Mouse (Mus musculus) intestine, postnatal 0 days (tissue): ENCODE measurements at regions not wholly inside any gene's neighbourhood (a gene's known extent, or its start where the extent isn't known, plus 50 kb on each side); places are given as distances from the start of the nearest gene placed in this dataset.

Experiments
- ATAC-seq: fragments of 200-750 bp; cut with Nextera tagmentation; 2 replicates; pipeline ENCODE4 v1.8.0; 2017; ENCODE audit warnings: mild to moderate bottlenecking, moderate TSS enrichment, moderate library complexity
- H3K27ac ChIP-seq: fragments of 300-500 bp; sonication (generic); 2 replicates; pipeline ENCODE4 v1.5.1; 2014; ENCODE audit warnings: mild to moderate bottlenecking, low read depth, low read length, moderate library complexity
- H3K27me3 ChIP-seq: fragments of 300-500 bp; sonication (generic); replicated peaks from 2 replicates; pipeline ENCODE4 v1.6.1; 2014; ENCODE audit warnings: low read length, mixed read lengths; ENCODE audit not compliant: control insufficient read depth, insufficient read depth
- H3K36me3 ChIP-seq: fragments of 300-500 bp; sonication (generic); 2 replicates; pipeline ENCODE4 v1.6.1; 2014; ENCODE audit warnings: mild to moderate bottlenecking, moderate library complexity; ENCODE audit not compliant: control insufficient read depth, insufficient read depth
- H3K4me1 ChIP-seq: fragments of 300-500 bp; sonication (generic); replicated peaks from 2 replicates; pipeline ENCODE4 v1.6.1; 2014; ENCODE audit warnings: antibody characterized with exemption, low read length, mixed read lengths; ENCODE audit not compliant: control insufficient read depth, insufficient read depth
- H3K4me2 ChIP-seq: fragments of 300-500 bp; sonication (generic); replicated peaks from 2 replicates; pipeline ENCODE4 v1.6.1; 2014; ENCODE audit warnings: low read depth, mild to moderate bottlenecking, moderate library complexity
- H3K4me3 ChIP-seq: fragments of 300-500 bp; sonication (generic); 2 replicates; pipeline ENCODE4 v1.5.1; 2014; ENCODE audit warnings: low read depth, low read length
- H3K9ac ChIP-seq: fragments of 300-500 bp; sonication (generic); 2 replicates; pipeline ENCODE4 v1.6.1; 2014; ENCODE audit warnings: mild to moderate bottlenecking, low read depth, low read length
- H3K9me3 ChIP-seq: fragments of 300-500 bp; sonication (generic); 2 replicates; pipeline ENCODE4 v1.6.1; 2016; ENCODE audit warnings: mixed run types; ENCODE audit not compliant: control insufficient read depth
- CTCF ChIP-seq: sonication (generic); IDR thresholded peaks from 2 replicates; pipeline ENCODE4 v1.5.1; 2016; ENCODE audit warnings: low read depth, mild to moderate bottlenecking, control low read depth, antibody characterized with exemption, moderate library complexity
- WGBS: fragments of 180-500 bp; shearing (Covaris S2); extraction: QIAGEN DNeasy Blood & Tissue Kit; methylation state at CpG from one replicate; pipeline ENCODE4 v1.1.7; 2014; 5-methylcytosine and 5-hydroxymethylcytosine counted together

GRCm38 (mm10) chr10:120616406-120617015, 140.2 kb upstream of the Hmga2 start:
- Histone ChIP-seq H3K9ac (no peak overlapping the region), H3K9me3 (no peaks in the 10 kb centered on the region), H3K27me3 (no peaks in the 10 kb centered on the region), H3K36me3 (no peaks in the 10 kb centered on the region), H3K4me1 (no peaks in the 10 kb centered on the region), H3K4me2 (no peak overlapping the region), H3K27ac (no peak overlapping the region), H3K4me3 (no peak overlapping the region)
- no peak for TF ChIP-seq CTCF
- no peak for ATAC-seq
- WGBS = 63% methylated on average over 5 of the region's 5 CpGs

GRCm38 (mm10) chr10:120612351-120612750, 136.1 kb upstream of the Hmga2 start:
- ATAC-seq = no peak
- no peak for TF ChIP-seq CTCF
- Histone ChIP-seq H3K4me1 (no peaks in the 10 kb centered on the region), H3K27ac (no peak overlapping the region), H3K36me3 (no peaks in the 10 kb centered on the region), H3K27me3 (no peaks in the 10 kb centered on the region), H3K9me3 (no peaks in the 10 kb centered on the region), H3K4me3 (no peak overlapping the region), H3K4me2 (no peak overlapping the region), H3K9ac (no peak overlapping the region)
- 58% methylated on average over 8 of the region's 8 CpGs for WGBS

- no peaks in the 10 kb centered on the region for H3K9me3 ChIP-seq
- no peak for TF ChIP-seq CTCF
- H3K4me2 ChIP-seq = no peak overlapping the region
- H3K27me3 ChIP-seq = no peaks in the 10 kb centered on the region
- no peak overlapping the region for H3K9ac ChIP-seq
- no peak for ATAC-seq
- no peak overlapping the region for H3K4me3 ChIP-seq
- 69% methylated on average over 10 of the region's 10 CpGs for WGBS
- no peaks in the 10 kb centered on the region for H3K4me1 ChIP-seq
- H3K36me3 ChIP-seq = no peaks in the 10 kb centered on the region
- no peak overlapping the region for H3K27ac ChIP-seq
These were observed 133.8 kb upstream of the Hmga2 start for GRCm38 (mm10) chr10:120610076-120610475.

GRCm38 (mm10) chr10:120604506-120604905, 128.2 kb upstream of the Hmga2 start:
- Histone ChIP-seq H3K9me3 (no peaks in the 10 kb centered on the region), H3K27me3 (no peaks in the 10 kb centered on the region), H3K9ac (no peak overlapping the region), H3K36me3 (no peaks in the 10 kb centered on the region), H3K4me3 (no peak overlapping the region), H3K27ac (no peak overlapping the region), H3K4me2 (no peak overlapping the region), H3K4me1 (no peaks in the 10 kb centered on the region)
- no peak for TF ChIP-seq CTCF
- ATAC-seq = no peak
- 70% methylated on average over 7 of the region's 7 CpGs for WGBS

GRCm38 (mm10) chr10:120603167-120603566, 126.9 kb upstream of the Hmga2 start:
- H3K4me3 ChIP-seq = no peak overlapping the region
- no peaks in the 10 kb centered on the region for H3K9me3 ChIP-seq
- no peak overlapping the region for H3K4me2 ChIP-seq
- H3K9ac ChIP-seq = no peak overlapping the region
- no peaks in the 10 kb centered on the region for H3K27me3 ChIP-seq
- H3K4me1 ChIP-seq = no peaks in the 10 kb centered on the region
- 90% methylated on average over 4 of the region's 4 CpGs for WGBS
- H3K27ac ChIP-seq = no peak overlapping the region
- no peak for TF ChIP-seq CTCF
- ATAC-seq = no peak
- no peaks in the 10 kb centered on the region for H3K36me3 ChIP-seq

GRCm38 (mm10) chr10:120600735-120601134, 124.5 kb upstream of the Hmga2 start:
- no peak for TF ChIP-seq CTCF
- no peaks in the 10 kb centered on the region for H3K4me1 ChIP-seq
- H3K27me3 ChIP-seq = no peaks in the 10 kb centered on the region
- no peak overlapping the region for H3K4me3 ChIP-seq
- no peak for ATAC-seq
- no peak overlapping the region for H3K9ac ChIP-seq
- no peak overlapping the region for H3K4me2 ChIP-seq
- H3K27ac ChIP-seq = no peak overlapping the region
- H3K36me3 ChIP-seq = no peaks in the 10 kb centered on the region
- no peaks in the 10 kb centered on the region for H3K9me3 ChIP-seq
- WGBS = 94% methylated on average over 5 of the region's 5 CpGs

- no peaks in the 10 kb centered on the region for H3K36me3 ChIP-seq
- TF ChIP-seq CTCF = peak; percentile 41
- no peak for ATAC-seq
- H3K4me1 ChIP-seq = no peaks in the 10 kb centered on the region
- no peak overlapping the region for H3K9ac ChIP-seq
- no peak overlapping the region for H3K27ac ChIP-seq
- H3K9me3 ChIP-seq = no peaks in the 10 kb centered on the region
- WGBS = 60% methylated on average over 6 of the region's 6 CpGs
- no peak overlapping the region for H3K4me3 ChIP-seq
- H3K4me2 ChIP-seq = no peak overlapping the region
- no peaks in the 10 kb centered on the region for H3K27me3 ChIP-seq
These were observed 123.3 kb upstream of the Hmga2 start for GRCm38 (mm10) chr10:120599551-120599950.
